Mouse (Mus musculus): ENCODE results near the gene Cdca8.
"Not testable (repeated sequence)": the region's sequence is repeated elsewhere in the genome, so short reads cannot be mapped to it uniquely, and the experiment has no call there.

Gene Cdca8

DNA sequence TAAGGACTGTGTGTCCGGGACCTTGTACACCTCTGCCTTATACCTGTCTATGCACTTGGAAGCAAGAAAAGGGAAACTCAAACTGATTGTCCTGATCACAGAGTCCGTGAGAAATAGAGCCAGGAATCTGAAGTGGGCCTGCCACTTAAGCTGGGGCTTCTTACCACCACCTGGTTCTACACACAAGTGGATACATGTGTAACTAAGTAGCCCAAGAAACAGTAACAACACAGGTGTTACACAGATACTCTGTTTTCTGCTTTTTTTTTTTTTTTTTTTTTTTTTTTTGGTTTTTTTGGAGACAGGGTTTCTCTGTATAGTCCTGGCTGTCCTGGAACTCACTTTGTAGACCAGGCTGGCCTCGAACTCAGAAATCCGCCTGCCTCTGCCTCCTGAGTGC lies at the start of gene Cdca8:
Cdca8 (minus strand) TSS at position 101 of the 400 bp plus-strand sequence.
- DNase-seq, result not testable (repeated sequence)

GRCm38 (mm10) chr4:124988382-124988781 lies 49.3 kb upstream of the Cdca8 start:
- DNase-seq, result no peak

- no peak for DNase-seq
Measured at GRCm38 (mm10) chr4:124987711-124988097, 48.6 kb upstream of the Cdca8 start.

DNA sequence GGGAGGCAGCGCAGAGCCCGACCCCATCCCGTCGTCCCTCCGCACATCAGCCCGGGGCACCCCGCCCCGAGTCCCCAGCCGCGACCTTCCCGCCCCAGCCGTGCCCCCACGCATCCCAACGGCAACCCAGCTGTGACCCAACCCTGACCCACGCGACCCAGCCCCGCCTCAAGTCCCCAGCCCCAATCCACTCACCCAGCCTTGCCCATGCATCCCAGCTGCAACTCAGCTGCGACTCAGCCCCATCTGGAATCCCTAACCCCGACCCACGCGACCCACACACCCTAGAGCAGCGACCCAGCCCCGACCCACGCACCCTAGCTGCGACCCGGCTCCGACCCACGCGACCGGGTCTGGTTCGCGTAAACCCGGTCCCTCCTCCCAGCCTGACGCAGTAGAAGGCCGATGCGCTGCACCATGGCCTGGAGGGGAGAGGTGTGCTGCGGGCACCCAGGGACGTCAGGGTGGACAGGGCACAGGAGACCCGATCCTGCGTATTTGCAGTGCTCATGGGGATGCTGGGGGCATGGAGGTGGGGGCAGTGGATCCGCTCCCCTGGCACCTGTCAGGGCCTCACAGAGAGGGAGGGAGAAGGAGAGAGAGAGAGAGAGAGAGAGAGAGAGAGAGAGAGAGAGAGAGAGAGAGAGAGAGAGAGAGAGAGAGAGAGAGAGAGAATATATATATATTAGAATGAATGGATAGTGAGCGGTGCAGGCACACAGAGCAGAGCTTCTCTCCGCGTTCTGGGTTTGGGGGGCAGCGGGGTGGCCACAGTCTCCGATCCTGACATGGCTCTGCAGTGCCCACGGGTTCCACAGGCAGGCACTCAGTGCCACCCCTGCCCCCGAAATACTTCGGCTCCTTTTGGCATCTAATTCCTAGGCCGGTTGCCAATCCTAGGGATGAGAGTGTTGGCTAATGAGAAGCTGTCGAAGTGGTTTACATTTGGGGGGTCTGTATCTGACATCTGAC lies 47.9 kb upstream of the Cdca8 start:
- no peak for DNase-seq

DNA sequence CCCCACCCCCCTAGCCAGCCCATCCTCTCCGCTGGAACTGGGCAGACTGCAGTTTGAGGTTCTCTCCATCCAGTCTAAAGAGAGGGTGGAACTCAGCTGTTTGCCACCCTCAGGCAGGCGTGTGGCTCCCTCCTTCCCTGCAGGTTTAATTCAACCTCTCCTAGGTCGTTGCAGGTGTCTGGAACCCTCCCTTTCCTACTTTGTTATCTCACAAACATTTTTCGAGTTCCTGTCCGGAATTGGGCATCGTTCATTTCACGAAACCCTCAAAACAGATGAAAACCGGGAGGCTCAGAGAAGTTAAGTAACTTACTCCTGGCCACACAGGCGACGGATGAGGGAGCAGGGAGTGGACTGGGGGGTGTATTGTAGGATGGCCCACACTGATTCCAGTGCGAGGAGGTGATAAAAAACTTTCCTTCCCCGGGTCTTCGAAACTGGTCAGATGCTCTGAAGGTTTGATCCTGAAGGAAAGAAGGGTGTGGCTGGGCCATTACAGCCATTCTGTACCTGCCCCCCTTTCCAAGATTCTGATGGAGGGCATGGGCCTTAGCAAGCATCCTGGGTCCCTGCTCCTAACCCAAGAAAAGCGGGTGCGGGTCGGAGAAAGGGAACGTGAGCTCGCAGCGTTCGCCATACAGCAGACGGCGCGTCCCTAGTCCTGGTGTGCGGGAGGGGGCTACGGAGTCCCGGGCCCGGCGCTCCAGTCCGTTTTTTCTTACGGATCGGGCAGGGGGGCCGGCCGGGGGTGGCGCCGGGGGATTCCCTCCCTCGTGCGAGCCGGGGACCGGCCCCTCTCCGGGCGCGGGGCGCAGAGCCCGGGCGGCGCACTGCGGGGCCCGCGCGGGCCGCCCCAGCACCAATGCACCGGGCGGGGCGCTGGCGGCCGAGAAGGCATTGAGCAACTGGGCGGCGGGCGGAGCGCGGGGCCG lies 46.8 kb upstream of the Cdca8 start, which contains the start of gene Rspo1:
Rspo1 (plus strand) TSS at position 760 of the 932 bp plus-strand sequence.
- peak in 1 of 2 experiments; percentile 59 for DNase-seq

DNA sequence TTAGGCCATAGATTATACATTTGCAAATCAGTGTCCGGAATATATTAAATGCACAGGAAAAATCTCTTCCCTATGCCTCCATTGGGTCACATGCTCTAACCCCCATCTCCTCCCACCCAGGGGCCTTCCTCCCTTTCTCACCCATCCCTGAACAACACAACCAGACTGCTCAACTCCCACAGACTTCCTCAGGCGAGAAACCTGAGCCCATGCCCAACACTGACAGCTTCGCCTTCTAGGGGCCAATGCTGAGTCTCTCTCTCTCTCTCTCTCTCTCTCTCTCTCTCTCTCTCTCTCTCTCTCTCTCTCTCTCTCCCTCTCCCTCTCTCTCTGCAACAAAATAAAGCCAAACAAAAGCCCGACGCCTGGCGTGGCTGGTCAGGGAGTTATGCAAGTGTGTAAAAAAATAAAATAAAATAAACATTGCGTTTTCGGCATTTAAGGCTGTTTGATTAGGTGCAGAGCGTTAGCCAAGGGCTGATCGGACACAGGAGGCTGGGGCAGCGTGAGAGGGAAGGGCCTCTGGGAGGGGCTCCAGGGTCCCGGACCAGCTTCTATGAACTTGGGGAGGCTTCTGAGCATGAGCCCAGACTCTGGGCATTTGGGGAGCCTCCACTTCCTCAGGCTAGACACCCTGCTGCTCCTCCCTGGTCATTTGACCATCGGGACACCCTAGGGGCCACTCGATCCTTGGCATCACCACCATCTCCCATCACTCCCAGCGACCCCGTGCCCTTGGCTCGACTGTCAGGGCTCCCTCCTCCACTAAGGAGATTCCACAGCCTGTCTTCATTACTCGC lies 46.0 kb upstream of the Cdca8 start:
- DNase-seq, result peak in 1 of 2 experiments; percentile 61

- no peak for DNase-seq
Measured at GRCm38 (mm10) chr4:124983893-124984526, 44.9 kb upstream of the Cdca8 start.

GRCm38 (mm10) chr4:124978201-124978600 lies 39.1 kb upstream of the Cdca8 start:
- DNase-seq, result peak; percentile 39 to 56

DNA sequence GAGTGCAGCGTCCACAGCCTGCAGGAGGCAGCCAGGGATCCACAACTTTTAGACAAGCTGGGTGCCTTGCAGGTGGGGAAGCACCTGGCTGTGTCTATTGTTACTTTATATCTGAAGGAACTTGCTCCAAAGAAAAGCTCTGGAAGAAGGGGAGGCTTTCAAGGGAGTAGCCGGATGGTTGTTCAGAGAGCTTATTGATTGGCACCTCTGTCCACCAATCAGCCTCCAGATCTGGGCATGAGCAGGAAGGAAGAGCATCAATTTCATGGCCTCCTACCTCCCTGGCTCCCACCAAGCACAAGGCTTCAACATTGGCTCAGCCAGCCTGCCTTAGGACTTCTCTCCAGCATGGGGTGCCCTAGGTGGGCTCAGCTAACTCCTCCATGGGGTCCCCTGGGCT lies 34.2 kb upstream of the Cdca8 start:
- no peak for DNase-seq

DNA sequence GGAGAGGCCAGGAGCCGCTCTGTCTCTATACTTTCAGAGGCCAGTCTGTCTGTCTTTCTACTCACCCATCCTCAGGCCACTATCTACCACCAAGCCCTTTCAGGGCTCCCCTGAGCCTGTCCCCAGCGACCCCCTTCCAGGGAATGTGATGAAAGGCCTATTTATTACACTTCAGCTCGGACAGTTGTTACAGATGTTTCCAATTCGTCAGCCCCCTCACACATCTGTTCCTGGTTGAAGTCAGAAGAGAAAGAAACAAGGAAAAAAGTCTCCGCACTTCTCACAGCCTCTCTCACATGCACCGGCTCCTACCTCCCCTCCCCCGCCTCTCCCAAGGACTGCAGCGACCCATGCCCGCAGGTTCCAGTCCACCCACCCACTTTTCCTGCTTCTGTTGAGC lies 33.2 kb upstream of the Cdca8 start:
- DNase-seq, result no peak

GRCm38 (mm10) chr4:124971094-124971493 lies 32.0 kb upstream of the Cdca8 start:
- no peak for DNase-seq

DNA sequence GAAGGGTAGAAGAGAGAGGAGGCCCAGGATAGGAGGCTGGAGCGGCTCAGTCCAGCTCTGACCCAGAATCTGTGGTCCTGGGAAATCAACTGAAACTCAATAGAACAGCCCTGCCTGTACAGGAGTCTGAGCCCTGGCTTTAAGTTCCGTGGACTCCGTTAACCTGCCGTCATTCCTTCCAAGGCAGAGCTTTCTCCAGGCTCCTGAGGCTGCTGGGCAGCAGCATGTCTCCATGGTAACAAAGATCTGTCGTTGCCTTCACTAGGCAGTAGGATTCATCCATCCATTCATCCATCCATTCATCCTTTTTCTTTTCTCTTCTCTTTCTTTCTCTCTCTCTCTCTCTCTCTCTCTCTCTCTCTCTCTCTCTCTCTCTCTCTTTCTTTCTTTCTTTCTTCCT lies 31.6 kb upstream of the Cdca8 start:
- DNase-seq, result no peak

GRCm38 (mm10) chr4:124970194-124970593 lies 31.1 kb upstream of the Cdca8 start:
- no peak for DNase-seq

DNA sequence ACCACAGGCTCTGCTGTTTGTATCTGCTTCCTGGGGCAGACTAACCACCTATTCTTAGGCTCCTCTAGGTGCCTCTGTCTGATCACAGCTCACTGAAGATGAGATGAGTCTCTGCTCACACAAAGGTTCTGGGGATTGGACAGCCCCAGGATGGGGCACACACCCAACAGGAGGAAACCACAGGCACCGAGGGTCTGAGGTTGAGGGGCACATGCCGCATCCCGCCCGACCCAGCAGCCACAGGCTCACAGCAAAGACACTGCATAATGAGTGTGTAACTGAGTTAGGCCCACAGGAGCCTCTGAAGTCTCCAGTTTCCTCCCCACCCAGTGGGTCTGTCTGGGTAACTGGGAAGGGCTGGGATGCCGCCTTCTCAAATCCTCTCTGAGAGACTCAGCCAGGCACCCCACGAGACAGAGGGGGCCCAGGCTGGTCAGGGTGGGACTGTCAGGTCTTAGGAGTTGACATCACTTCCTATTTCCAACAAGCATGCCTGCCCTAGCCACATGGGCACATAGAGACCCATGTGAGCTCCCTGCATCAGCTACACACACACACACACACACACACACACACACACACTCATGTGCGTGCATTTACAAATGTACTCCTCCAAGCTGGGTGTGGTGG lies 30.2 kb upstream of the Cdca8 start:
- DNase-seq, result no peak

DNA sequence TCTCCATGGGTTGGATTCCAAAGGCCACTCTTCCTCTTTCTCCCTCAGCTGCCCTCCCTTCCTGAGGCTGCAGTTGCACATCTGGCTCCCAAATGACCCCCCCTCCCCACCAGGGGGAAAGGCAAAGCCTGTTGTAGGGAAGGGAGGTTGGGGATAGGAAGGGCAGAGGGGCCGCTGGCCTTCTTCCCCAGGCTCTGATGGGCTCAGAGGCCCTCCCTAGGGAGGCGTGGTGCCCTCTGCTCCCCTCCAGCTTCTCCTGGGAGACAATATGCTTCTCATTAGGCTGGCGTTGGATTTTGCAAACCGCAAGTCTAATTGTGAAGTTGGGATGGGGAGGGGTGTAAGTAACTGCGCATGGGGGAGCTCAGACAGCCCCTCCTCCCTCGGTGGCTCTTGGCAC lies 29.6 kb upstream of the Cdca8 start:
- DNase-seq, result no peak

DNA sequence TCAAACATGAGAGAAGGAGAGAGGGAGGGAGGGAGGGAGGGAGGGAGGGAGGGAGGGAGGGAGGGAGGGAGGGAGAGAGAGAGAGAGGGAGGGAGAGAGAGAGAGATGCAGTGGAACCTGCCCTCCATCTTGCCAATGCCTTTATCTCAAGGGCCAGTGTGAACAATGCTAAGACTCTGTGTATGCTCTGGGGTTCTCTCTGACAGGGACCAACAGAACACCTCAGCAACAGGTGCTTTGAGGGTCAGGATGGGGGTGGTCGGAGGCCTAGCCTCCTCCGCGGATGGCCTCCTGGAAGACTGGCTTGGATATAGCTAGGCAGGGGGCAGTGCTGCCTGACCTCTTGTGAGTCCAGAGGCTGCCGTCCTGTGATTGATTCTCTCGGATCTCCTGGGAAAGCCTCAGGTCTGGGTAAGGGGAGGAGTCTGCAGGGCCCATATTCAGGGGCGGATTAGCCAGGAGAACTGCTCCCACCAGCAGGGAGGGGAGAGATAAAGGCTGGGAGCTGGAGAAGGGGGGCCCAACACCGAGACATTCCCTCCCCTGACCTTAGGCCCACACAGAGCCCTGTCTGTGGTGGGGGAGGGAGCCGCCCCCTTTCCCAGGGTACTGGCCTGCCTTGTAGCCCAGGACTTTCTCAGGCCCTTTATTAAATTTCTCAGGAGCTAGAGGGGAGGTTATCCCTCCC lies 25.9 kb upstream of the Cdca8 start:
- no peak for DNase-seq

GRCm38 (mm10) chr4:124962576-124962975 lies 23.5 kb upstream of the Cdca8 start:
- no peak for DNase-seq

DNA sequence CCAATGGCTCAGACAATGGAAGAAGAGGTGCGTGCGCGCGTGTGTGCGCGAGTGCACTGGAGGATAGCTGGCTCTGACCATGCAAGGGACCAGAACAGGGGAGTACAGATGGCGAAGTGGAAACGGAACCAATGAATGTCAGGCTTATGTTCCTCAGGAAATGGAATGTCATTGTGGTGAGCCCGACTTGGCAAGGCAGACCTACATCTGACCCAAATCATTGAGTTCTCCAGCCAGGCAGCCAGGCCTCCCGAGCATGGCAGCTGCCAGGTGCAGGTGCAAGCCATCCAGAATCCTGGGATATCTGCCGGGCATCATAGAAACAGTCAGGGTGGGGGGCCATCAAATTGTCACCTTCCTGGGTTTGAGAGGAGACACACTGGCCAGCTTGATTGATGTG lies 21.8 kb upstream of the Cdca8 start:
- no peak for DNase-seq

DNA sequence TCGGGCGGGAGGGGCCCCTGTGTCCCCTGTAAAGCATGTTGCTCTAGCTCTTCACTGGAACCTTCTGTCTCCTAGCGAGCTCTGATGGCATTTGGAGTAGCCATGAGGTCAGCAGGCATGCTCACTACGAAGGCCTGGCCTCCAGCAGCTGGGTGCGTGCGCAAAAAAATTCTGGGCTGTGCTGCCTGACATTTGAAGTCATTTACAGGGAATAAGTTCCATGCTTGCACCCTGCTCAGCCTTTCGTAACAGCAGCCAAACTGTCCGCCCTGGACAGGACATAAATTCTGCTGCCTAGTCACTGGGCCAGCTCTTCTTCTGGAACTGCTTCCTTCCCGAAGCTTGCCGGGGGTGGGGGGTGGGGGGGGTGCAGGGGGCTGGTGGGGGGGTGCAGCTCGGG lies 20.0 kb upstream of the Cdca8 start:
- peak; percentile 36 to 82 for DNase-seq

GRCm38 (mm10) chr4:124957284-124957683 lies 18.2 kb upstream of the Cdca8 start:
- DNase-seq, result no peak

GRCm38 (mm10) chr4:124953546-124953945 lies 14.4 kb upstream of the Cdca8 start:
- DNase-seq, result peak; percentile 53 to 89
